Mouse (Mus musculus): Measurements from ENCODE around the gene Fam83g.

The Fam83g gene

DNA sequence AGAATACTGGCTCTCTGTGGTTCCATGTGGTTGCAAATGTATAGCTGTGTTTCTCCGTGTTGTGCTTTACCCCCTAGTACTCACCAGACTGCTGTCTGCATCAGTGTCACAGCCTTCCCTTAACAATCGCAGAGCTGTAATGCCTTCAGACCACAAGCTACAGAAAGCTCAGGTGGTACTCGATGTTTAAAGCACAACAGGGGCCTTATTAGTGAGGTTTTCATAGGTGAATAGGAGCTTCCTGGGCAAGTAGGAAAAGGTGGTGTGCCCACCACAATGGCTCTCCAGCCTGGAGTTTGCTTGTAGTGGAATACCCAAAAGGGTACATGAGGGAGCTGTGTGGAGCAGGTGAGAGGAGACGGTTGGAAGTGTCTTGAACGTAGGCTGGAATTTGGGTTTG is 31.7 kb upstream of the Fam83g start:
- DNase-seq (ENCODE audit: low read depth) = no peak

DNA sequence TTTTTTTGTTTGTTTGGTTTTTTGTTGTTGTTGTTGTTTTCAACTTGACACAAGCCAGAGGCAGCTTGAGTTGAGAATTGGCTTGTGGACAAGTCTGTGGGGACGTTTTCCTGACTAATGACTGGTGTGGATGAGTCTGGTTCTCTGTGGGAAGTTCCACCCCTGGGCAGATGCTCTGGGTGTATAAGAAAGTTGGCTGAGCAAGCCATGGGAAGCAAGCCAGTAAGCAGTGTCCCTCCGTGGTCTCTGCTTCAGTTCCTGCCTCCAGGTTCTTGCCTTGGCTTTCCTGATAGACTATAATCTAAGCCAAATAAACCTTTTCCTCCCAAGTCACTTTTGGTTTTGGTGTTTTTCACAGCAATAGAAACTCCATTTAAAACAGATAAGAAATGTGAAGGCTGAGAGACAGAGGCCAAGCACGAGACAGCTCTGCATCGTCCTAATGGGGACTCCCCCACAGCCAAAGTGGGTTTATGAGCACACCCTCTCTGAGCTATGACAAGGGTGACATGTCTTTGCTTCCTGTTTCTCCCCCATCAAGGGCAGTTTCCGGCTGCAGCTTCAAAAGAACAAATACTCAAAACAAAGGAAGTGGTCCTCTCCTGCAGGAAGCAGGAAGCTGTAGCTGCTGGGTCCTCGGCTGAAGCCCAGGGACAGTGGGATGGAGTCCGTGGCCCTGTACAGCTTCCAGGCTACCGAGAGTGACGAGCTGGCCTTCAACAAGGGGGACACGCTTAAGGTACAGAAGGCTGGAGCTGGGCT is 31.0 kb upstream of the Fam83g start, which contains the start of gene Grap:
Gene Grap, plus strand, starts transcription at position 580 of the 762 bp plus-strand sequence.
- peak; percentile 71 for DNase-seq (ENCODE audit: low read depth)

DNA sequence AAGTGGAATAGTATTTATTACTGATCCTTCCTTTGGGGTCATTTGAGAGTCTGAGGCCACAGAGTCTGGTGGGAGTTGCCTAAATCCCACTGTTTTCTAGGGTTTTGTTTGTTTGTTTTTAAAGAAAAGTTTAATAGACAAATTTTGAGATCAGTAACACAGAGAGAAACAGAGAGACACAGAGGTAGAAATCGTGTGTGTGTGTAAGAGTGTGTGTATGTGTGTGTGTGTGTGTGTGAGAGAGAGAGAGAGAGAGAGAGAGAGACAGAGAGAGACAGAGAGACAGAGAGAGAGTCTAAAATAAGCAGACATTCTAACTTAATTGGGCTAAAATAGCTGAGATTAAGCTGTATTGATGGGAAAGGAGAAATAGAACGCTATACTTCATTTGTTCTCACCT is 30.3 kb upstream of the Fam83g start:
- DNase-seq (ENCODE audit: low read depth) = no peak

DNA sequence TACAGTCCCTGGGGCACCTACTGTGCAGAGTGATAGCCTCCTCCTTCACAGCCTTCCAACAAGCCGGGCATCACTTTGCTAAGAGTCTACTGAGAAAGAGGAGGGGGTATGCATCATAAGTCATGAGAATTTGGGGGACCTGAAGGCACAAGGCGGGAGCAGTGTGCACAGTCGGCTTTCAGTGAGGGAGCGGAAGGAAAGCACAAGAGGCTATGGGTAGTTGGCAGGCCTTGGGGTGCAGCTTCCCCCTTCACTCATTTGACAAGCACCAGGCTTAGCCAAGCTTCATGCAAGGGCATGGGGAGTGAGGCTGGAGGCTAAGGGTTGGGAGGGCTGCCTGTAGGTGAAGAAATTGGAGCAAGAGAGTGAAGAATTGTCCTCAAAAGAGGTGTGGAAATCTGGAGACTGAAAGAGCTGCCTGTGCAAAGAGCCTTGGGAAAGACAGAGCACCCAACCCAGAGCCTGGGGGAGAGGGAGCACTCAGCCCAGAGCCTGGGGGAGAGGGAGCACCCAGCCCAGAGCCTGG is 29.0 kb upstream of the Fam83g start:
- no peak for DNase-seq (ENCODE audit: low read depth)

DNA sequence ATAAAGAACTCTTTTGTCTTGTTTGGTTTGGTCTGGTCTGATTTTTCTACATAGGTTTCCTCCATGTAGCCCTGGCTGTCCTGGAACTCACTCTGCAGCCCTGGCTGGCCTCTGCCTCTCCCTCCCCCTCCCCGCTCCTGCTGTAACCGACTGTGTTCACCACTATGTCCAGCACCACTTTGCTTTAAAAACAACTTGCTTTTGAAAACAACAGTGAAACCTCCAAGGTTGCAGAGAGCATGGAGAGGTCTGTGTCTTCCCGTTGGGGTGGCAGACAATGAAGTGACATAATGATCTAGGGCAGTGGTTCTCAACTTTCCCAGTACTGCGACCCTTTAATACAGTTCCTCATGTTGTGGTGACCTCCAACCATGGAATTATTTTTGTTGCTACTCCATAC is 28.2 kb upstream of the Fam83g start:
- DNase-seq (ENCODE audit: low read depth) = no peak

DNA sequence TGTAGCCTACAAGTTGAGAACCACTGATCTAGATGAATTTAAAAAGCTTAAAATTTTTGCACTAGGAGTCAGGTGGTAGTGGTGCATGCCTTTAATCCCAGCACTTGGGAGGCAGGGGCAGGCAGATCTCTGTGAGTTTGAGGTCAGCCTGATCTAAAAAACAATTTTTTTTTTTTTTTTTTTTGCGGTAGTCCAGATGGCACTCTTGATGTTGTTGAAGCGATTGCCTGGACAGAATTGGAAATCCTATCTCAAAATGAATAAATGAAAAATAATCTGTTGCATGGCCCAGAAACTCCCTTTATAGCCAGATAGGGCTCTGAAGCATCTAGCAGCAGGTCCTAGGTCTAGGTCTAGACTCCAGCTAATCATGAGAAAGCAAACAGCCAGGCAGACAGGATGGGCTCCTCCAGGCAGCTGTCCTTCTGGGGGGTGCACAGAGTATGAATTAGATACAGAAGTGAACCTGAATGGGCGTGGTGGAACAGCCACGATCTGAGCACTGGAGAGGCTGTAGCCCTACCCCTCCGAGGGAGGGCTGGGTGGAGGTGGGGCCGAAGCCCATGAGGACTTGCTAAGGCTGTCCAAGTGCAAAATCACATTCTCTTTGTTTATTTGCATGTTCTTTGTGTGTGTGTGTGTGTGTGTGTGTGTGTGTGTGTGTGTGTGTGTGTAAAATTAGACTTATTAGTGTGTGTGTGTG is 27.6 kb upstream of the Fam83g start:
- no peak for DNase-seq (ENCODE audit: low read depth)

DNA sequence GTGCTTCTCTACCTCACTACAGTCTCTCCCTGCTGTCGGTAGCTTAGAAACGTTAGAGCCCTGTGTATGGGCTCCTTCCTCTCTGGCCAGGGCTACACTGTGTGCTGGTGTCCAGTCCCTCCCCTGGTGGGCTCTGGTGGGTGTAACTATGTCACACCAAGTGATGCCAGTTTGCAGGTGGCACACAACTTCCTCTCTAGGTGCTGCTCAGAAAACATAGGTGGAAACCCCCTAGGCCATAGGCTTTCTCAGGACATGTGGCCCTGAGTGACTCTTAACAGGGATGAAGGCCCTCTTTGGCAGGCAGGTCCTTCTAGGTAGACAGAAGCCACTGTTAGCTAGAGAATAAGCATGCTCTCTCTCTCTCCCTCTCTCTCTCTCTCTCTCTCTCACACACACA is 26.5 kb upstream of the Fam83g start:
- DNase-seq (ENCODE audit: low read depth) = no peak

DNA sequence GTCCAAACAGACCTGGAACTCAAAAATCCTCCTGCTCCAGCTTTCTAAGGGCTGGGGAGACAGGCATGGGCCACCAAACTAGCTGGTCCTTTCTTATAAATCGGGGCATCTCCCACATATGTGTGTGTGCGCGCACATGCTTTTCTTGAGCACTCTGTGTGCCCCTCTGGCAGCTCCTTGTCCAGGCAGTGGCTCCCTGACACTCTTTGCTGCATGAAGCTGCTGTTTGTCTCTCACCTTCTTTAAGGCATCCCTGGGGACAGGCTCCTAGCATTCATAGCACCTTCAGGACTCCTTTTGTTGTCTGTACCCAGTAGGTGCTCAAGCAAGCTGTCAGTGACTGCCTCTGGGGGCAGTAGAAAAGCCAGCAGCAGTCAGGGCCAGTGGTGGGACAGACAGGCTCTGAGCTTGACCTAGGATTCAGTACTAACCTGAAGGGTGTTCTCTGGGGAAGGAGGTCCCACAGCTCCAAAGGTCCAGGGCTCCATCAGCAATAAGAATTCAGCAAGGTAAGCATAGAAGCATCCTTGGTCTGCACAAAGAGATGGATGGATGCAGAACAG is 25.4 kb upstream of the Fam83g start:
- DNase-seq (ENCODE audit: low read depth) = no peak

DNA sequence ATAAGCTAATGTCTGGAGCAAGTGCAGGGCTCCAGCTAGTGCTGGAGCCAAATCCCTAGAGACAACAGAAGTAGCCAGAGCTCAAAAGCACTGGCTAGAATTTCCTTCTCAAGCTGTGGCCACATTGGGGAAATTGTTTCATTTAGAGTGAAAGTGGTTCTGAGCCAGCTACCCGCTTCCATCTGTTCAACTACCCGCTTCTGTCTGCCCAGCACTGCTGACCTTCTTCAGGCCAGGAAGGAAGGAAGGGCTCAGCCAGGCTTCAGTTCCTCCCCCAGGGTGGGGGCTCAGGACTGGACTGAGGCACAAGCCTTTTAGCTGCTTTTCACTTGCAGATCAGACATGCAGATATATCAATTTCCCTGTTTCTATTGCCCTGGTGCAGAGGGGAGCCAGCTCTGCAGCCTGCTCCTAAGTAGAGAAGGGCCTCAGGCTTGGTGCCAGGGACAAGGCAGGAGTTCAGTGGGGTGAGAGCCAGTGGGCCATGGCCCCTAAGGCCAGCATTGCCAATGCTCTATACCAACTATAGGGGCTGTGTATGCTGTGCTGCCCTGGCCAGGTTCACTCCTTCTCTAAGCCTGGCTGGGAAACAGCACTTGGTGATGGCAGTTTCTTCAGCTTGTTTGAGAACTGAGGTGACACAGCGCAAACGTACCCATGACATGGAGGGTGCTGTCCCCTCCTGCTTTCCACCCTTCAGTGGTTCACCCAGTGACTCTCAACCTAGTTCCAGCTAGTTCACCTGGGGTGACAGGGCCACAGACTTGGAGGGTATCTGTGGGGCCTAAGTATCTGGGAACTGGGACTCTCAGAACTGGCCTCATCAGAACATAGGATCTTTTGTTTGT is 24.7 kb upstream of the Fam83g start:
- DNase-seq (ENCODE audit: low read depth) = peak; percentile 49

DNA sequence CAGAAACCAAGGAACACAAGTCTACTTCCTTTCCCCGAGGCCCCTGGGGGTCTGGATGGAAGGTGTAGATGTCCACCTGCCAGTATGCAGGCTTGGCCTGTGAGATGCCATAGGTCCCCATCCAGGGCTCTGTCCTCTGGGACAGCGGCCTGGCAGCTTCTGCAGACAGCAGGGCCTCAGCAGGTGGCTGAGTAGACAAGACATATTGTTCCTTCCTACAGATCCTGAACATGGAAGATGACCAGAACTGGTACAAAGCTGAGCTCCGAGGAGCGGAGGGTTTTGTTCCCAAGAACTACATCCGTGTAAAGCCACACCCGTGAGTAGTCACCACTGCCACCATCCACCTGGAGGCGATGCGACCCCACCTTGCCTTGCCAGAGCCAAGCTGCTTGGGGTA is 23.9 kb upstream of the Fam83g start:
- DNase-seq (ENCODE audit: low read depth) = no peak

DNA sequence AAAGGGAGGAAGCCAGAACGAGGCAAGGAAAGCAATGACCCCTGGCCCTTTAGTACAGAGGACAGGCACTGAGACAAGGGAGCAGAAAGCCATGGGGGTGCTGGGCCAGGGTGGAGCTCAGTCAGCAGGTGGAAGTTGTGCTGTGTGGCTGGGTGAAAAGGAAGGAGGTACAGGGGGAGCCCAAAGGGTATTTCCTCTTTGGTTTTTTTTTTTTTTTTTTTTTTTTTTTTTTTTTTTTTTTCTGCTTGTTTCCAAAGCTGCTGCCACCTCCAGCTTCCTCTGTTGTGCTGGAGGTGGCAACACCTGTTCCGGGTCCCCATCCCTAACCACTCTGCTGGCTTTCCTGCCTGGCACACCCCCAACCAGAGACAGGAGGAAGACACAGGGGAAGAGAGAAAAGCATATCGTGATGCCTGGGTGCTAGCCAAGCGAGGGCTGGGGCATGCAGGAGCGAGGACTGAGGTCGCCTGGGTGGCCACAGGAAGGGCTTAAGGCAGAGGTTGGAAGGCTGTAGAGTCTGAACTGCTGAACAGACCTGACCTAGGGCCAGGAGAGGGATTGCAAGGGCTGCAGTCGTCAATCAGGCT is 23.0 kb upstream of the Fam83g start:
- no peak for DNase-seq (ENCODE audit: low read depth)

DNA sequence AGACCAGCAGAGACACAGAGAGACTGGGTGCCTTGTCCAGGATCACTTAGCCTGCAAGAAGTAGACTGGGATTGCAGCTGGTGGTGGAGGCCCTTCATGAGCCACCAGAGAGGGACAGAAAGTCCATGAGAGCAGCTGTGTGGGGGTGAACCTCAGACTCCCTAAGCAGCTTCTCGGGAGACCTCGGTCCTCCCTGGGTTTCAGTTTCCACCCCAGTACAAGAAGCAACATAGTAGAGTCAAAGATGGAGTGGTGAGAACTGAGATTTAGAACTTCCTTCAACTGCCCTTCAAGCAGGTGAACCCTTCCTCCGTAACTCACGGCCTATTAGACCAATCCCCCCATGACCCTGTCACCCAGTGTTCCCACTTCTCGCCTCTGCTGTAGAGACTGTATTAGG is 21.7 kb upstream of the Fam83g start:
- no peak for DNase-seq (ENCODE audit: low read depth)

DNA sequence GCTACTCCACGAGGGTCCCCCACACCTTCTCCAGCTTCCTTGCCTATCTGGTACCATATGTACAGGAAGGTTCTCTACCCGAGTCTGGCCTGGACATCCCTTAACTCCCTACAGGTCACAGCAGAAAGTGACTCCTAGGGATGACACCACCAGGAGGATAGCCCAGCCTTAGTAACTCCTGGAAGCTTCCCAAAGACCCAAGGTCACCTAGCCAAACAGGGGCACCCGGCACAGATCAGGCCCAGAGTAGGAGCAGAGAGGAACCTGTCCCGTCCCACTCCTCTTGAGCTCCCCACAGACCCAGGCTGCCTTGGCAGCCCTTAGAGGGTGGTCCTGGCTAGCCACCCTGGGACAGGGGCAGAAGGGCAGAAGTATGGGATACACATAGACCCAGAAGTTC is 18.5 kb upstream of the Fam83g start:
- no peak for DNase-seq (ENCODE audit: low read depth)

DNA sequence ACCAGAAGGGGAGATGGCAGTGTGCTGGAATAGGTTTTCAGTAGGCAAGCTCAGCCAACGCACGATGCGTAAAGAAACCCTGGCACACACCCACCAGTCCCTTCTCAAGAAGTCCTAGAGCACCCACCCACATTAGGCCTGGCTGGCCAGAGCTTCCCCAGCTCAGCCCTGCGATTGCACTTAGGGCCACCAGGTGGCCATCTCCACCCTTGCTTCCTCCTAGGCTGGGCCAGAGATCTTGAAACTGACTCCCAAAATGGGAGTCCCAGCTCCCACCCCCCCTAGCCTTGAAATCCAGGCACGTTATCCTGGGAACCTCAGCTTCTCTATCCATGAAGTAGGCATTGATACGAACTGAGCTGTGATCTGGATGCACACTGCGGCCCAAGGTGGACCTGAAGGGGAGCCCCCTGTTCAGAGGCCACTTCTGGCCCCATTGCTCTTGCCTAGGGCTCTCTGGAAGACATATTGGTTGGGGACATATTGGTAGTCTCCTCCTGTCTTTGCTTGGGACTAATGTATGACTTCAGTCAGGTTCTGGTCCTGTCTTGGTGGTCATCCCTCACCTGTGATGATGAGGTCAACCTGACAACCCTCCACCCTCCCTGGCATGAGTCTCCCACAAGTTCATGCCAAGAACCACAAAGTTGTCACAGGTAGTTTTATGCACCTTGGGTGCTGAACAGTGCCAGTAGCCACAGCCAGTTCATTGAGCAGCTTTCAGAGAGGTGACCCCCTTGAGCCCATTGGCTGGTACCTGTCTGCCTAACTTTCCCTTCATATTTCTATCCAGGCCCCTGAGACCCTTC is 17.7 kb upstream of the Fam83g start:
- DNase-seq (ENCODE audit: low read depth) = peak; percentile 50

DNA sequence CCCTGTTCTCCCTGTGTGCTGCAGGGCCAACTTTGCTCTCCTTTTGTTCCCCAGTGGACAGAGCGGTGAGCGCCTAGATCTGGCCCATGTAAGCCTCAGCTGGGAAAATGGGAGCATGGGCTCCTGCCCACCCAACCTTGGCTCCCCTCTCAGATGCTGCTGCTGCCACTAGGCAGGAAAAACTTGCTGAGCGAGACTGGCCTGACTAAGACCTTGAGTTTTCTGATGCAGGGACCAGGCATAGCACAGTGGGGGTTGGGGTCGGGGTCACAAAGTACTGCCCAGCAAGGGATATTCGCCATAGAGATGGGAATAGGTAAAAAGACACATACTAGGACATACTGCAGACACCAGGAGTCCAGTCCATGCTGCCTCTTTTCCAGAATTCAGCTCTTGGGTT is 16.6 kb upstream of the Fam83g start:
- no peak for DNase-seq (ENCODE audit: low read depth)

DNA sequence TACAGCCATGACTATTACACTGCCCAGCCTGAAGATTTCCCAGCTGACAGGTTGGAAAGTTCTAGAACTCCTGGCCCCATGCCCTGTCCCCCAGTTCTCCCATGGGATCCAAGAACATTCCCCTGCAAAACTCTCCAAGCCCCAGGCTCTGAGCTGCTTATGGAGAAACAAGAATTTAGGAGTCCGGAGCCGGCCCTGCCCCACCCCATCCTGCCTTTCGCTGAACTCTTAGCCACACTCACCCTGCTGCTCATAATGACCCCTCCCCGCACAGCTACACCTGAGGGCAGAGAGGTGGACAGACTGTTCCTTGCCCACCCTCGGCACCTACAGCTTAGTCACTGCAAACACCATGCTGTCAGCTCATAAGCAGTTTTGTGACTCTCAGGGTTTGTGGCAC is 16.1 kb upstream of the Fam83g start:
- no peak for DNase-seq (ENCODE audit: low read depth)

DNA sequence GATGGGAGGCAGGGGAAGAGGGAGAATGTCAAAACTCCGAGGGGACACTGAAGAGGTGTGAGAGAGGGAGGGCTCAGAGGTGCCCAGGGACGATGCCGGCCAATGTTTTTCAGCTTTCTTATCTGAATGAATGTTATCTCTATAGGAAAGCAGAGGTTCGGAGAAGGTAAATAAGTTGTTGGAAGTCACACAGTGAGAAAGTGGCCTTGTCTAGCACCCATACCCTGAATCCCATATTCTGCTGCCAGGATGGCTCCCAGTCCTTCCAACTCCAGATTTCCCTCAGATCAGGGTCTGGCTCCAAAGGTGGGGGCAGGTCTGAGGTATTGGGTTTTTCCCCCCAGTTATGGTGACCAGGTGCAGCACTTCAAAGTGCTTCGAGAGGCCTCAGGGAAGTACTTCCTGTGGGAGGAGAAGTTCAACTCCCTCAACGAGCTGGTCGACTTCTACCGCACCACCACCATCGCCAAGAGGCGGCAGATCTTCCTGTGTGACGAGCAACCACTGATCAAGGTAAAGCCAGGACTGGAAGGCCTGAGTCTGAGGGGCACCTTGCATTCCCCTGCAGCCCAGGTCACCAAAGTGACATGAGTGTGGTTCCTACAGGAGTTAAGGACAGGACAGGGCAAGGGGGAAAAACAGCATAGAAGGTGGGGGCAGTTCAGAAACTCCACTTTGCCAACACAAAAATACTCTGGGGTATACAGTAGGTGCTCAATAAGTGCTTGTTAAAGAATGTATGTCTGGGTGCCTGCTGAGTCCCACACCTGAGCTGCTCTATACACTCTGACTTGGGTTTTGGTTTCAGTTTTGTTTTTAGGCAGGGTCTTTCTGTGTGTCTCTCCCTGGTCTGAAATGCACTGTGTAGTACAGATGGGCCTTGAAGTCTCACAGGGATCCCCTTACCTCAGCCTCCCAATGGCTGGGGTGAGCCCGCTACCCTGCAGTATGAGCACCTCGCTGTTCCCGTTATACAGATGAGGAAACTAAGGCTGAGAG is 14.1 kb upstream of the Fam83g start:
- no peak for DNase-seq (ENCODE audit: low read depth)

DNA sequence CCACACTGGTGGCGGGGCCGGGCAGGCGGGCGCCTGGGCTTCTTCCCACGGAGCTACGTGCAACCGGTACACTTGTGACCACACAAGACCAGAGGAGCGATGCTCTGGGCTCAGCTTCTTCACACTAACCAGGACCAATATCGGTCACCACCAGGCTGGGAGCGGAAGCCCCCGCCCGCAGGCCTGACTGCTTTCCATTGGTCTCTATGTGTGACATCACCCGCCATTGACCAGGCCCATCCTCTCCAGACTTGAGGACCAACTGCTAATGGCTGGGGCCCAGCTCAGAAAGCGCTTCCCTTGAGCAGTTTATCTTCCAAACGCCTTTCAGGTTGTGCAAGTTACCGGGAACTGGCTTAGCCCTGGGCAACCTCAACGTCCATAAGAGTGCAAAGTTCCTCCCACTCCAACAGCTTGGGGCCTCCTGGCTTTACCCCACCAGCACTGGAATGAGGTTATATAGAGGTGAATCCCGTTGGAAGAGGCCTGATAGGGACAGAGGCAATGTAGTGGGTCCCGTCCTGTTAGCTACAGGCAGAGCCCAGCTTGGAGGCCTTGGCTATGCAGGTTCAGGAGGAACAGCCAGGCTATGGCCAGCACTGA is 12.0 kb upstream of the Fam83g start:
- no peak for DNase-seq (ENCODE audit: low read depth)

DNA sequence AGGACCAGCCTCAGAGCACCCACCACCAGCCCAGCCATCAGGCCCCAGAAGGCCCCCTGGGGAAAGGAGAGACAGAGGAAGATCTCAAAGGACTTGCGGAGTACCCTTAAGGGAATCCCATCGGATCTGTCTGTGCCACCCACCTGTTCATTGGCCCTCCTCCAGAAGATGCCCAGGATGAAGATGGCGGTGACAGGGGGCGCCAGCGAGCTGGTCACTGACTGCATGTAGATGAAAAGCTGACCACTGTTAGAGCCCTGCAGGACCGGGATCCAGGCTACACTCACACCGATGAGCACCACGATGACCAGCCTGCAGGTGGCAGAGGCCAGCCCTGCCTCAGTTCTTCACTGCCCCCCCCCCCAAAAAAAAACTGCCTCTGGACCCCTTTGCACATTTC is 10.2 kb upstream of the Fam83g start:
- DNase-seq (ENCODE audit: low read depth) = no peak

Measured in 416B (cell line).